9 mouse cellular contexts compared by ENCODE assay signal in genomic region chr7:35064286-35065258, GRCm38 (mm10). TPM values are rescaled to one million over a fixed set of nuclear protein-coding genes. Genes with fewer than 3 reads are reported as not detected.
DNase-seq lines count a peak whose midpoint lies in the region; ATAC-seq and TF ChIP-seq lines count a peak whose summit lies in the region.
"Had no signal": no experiment of that assay in that cellular context is flagged by ENCODE, and none has a peak within 500 bp of the region (broad histone marks: within the 10 kb centered on the region; RNA-seq: fewer than 3 reads in every experiment).

No protein-coding gene starts in this region.

- 66% methylated on average over 14 of the region's 14 CpGs for WGBS in heart, adult 2 months
- 77% methylated on average over 14 of the region's 14 CpGs for WGBS in heart, embryonic 10.5 days
- 84% methylated on average over 14 of the region's 14 CpGs for whole genome bisulfite sequencing in forebrain, embryonic 11.5 days

- no peaks in the 10 kb centered on the region for H3K79me2 ChIP-seq in heart, adult 2 months (replicated peaks; ENCODE audit: control insufficient read depth, insufficient read depth, low read length)

- no peak for ATAC-seq in forebrain, embryonic 11.5 days (replicated peaks; ENCODE audit: low FRiP score)
- ATAC-seq in frontal cortex, adult (ENCODE audit: low TSS enrichment), result no peak

- TF ChIP-seq CTCF in heart, adult 2 months (IDR thresholded peaks at IDR 0.05), result no peak

- DNase-seq in heart, adult 2 months, result peak; percentile 54 to 73
- DNase-seq in heart, embryonic 10.5 days (ENCODE audit: low spot score), result no peak
- DNase-seq in spleen, postnatal 36 days (ENCODE audit: low spot score in 2 of 2), result peak; percentile 15 to 20
- DNase-seq in spleen, postnatal 4 days (ENCODE audit: low spot score in 2 of 2), result no peak
- peak; percentile 50 to 70 for DNase-seq in kidney, postnatal 25 days
- peak; percentile 28 for DNase-seq in telencephalon, adult 2 months (ENCODE audit: low read depth, low spot score)
- DNase-seq in forebrain, embryonic 11.5 days (ENCODE audit: low spot score), result no peak

- no peaks in the 10 kb centered on the region for H3K36me3 ChIP-seq in heart, adult 2 months (ENCODE audit: control insufficient read depth, insufficient read depth, low read length)
- no peaks in the 10 kb centered on the region for H3K36me3 ChIP-seq in heart, embryonic 10.5 days
- no peaks in the 10 kb centered on the region for H3K36me3 ChIP-seq in forebrain, embryonic 11.5 days (ENCODE audit: control insufficient read depth, insufficient read depth, low read length)
- H3K36me3 ChIP-seq: G1E had no signal

- peak; percentile 66; the same call in 1 of the 2 replicates for TF ChIP-seq EP300 in heart, adult 2 months (IDR thresholded peaks at IDR 0.05; ENCODE audit: insufficient read depth, low read depth, low read length)

- H3K9me3 ChIP-seq in heart, embryonic 10.5 days, result peaks cover 4% of the 10 kb centered on the region; the same call in 1 of the 2 replicates
- H3K9me3 ChIP-seq in forebrain, embryonic 11.5 days (ENCODE audit: control insufficient read depth, low read length), result no peaks in the 10 kb centered on the region

- no peak overlapping the region for H3K27ac ChIP-seq in heart, adult 2 months
- no peak overlapping the region for H3K27ac ChIP-seq in heart, embryonic 10.5 days
- no peak overlapping the region for H3K27ac ChIP-seq in forebrain, embryonic 11.5 days (ENCODE audit: low read depth, low read length)

- no peak for TF ChIP-seq POLR2A in heart, adult 2 months (IDR thresholded peaks at IDR 0.05; ENCODE audit: insufficient read depth, low read depth, low read length)

- H3K27me3 ChIP-seq in heart, adult 2 months (ENCODE audit: control insufficient read depth, insufficient read depth, low read length), result no peaks in the 10 kb centered on the region
- H3K27me3 ChIP-seq in heart, embryonic 10.5 days (ENCODE audit: insufficient read depth, poor library complexity, severe bottlenecking), result no peaks in the 10 kb centered on the region
- H3K27me3 ChIP-seq in forebrain, embryonic 11.5 days (ENCODE audit: control insufficient read depth, insufficient read depth, low read length), result no peaks in the 10 kb centered on the region

- no peak overlapping the region for H3K4me3 ChIP-seq in heart, adult 2 months
- H3K4me3 ChIP-seq in heart, embryonic 10.5 days, result no peak overlapping the region
- H3K4me3 ChIP-seq in forebrain, embryonic 11.5 days (ENCODE audit: low read depth, low read length), result no peak overlapping the region

- H3K4me2 ChIP-seq in forebrain, embryonic 11.5 days (ENCODE audit: low read depth, low read length, severe bottlenecking), result no peak overlapping the region

- H3K9ac ChIP-seq in heart, adult 2 months (ENCODE audit: low read depth, low read length), result no peak overlapping the region
- no peak overlapping the region for H3K9ac ChIP-seq in forebrain, embryonic 11.5 days (ENCODE audit: low read length)

- H3K4me1 ChIP-seq in heart, adult 2 months (ENCODE audit: control insufficient read depth, insufficient read depth, low read length), result no peaks in the 10 kb centered on the region
- H3K4me1 ChIP-seq in heart, embryonic 10.5 days, result no peaks in the 10 kb centered on the region
- no peaks in the 10 kb centered on the region for H3K4me1 ChIP-seq in forebrain, embryonic 11.5 days (replicated peaks; ENCODE audit: control insufficient read depth, insufficient read depth, low read length)

- intact Hi-C loops in heart, adult 2 months (cut with DNase I), result no loop called here

RNA-seq across cellular contexts. Expression of gene Cebpg, which starts 8.2 kb away (rescaled TPM):
- 10 to 100 TPM; 21.9 to 26.1 TPM for total RNA-seq in heart, adult 2 months (2021)
- 6.0 and 8.1 TPM in 2 replicates for polyA plus RNA-seq in heart, adult 2 months (2012; rRNA removed)
- 17.5 and 29.3 TPM in 2 replicates for polyA plus RNA-seq in heart, embryonic 10.5 days (2016; fragmentation: Nextera tagmentation; extraction: Ambion mirVana)
- polyA plus RNA-seq in forebrain, embryonic 11.5 days (2014; fragmentation: Nextera tagmentation; extraction: Ambion mirVana), result 47.5 and 53.9 TPM in 2 replicates

RNA-seq across cellular contexts. Expression of gene Cebpa, which starts 54.5 kb away (rescaled TPM):
- total RNA-seq in heart, adult 2 months (2021), result 1 to 10 TPM; 7.3 to 7.8 TPM
- polyA plus RNA-seq in heart, adult 2 months (2012; rRNA removed), result 8.6 and 16.5 TPM in 2 replicates
- polyA plus RNA-seq in heart, embryonic 10.5 days (2016; fragmentation: Nextera tagmentation; extraction: Ambion mirVana), result 0.14 and 2.7 TPM in 2 replicates
- polyA plus RNA-seq in forebrain, embryonic 11.5 days (2014; fragmentation: Nextera tagmentation; extraction: Ambion mirVana), result 0.63 and 0.73 TPM in 2 replicates
- total RNA-seq: G1E had no signal

Comparison
In these comparisons a context has a peak if more than half of its experiments do, and no peak if none do; other contexts are left out.
1. DNase-seq: peak in heart, adult 2 months (2 of 2), spleen, postnatal 36 days (2 of 2), kidney, postnatal 25 days (2 of 2) and telencephalon, adult 2 months (single experiment); none in heart, embryonic 10.5 days (single experiment), spleen, postnatal 4 days (0 of 2) and forebrain, embryonic 11.5 days (single experiment).